Mouse (Mus musculus): ENCODE measurements around the gene Atp6v1g3.
A peak's percentile ranks its signal among the peaks of the same experiment; 100 is the strongest.

Atp6v1g3 gene

GRCm38 (mm10) chr1:138289455-138290425, 16.2 kb downstream of the Atp6v1g3 start:
- DNase-seq, result no peak

GRCm38 (mm10) chr1:138291463-138291862, 17.9 kb downstream of the Atp6v1g3 start:
- DNase-seq, result no peak

- DNase-seq, result no peak
Observed at GRCm38 (mm10) chr1:138294487-138294886, 20.9 kb downstream of the Atp6v1g3 start.

- no peak for DNase-seq
Observed at GRCm38 (mm10) chr1:138298156-138298555, 24.6 kb downstream of the Atp6v1g3 start.

- DNase-seq, result peak; percentile 82
Observed at GRCm38 (mm10) chr1:138299576-138299975, 26.0 kb downstream of the Atp6v1g3 start.

- DNase-seq, result no peak
Observed at GRCm38 (mm10) chr1:138301920-138302319, 28.4 kb downstream of the Atp6v1g3 start.

- peak; percentile 26 for DNase-seq
Observed at GRCm38 (mm10) chr1:138302756-138303155, 29.2 kb downstream of the Atp6v1g3 start.

- DNase-seq, result no peak
Observed at GRCm38 (mm10) chr1:138303296-138303695, 29.8 kb downstream of the Atp6v1g3 start.

GRCm38 (mm10) chr1:138304141-138304915, 30.8 kb downstream of the Atp6v1g3 start:
- peak; percentile 51 for DNase-seq

- no peak for DNase-seq
Observed at GRCm38 (mm10) chr1:138322657-138323056, 49.1 kb downstream of the Atp6v1g3 start.

- DNase-seq, result no peak
Observed at GRCm38 (mm10) chr1:138323076-138323630, 49.6 kb downstream of the Atp6v1g3 start.

- DNase-seq, result no peak
Observed at GRCm38 (mm10) chr1:138326091-138326490, 52.6 kb downstream of the Atp6v1g3 start.

- DNase-seq, result no peak
Observed at GRCm38 (mm10) chr1:138326566-138326965, 53.0 kb downstream of the Atp6v1g3 start.

GRCm38 (mm10) chr1:138327466-138328245, 54.1 kb downstream of the Atp6v1g3 start:
- peak; percentile 48 for DNase-seq

- no peak for DNase-seq
Observed at GRCm38 (mm10) chr1:138328320-138328719, 54.8 kb downstream of the Atp6v1g3 start.

GRCm38 (mm10) chr1:138330556-138330955, 57.0 kb downstream of the Atp6v1g3 start:
- no peak for DNase-seq

- no peak for DNase-seq
Observed at GRCm38 (mm10) chr1:138331596-138331995, 58.1 kb downstream of the Atp6v1g3 start.

- no peak for DNase-seq
Observed at GRCm38 (mm10) chr1:138334701-138335100, 61.2 kb downstream of the Atp6v1g3 start.

GRCm38 (mm10) chr1:138337417-138337816, 63.9 kb downstream of the Atp6v1g3 start:
- DNase-seq, result no peak
